Mouse (Mus musculus) cerebellum, adult 2 months (tissue): ENCODE measurements at regions not wholly inside any gene's neighbourhood (a gene's known extent, or its start where the extent isn't known, plus 50 kb on each side); places are given as distances from the start of the nearest gene placed in this dataset.

Experiments
- DNase-seq, 2 experiments: peaks; one replicate each; pipeline ENCODE4 v3.0.0; 2021
- H3K27ac ChIP-seq: fragments of 200-500 bp; 2 replicates; pipeline ENCODE4 v1.5.1; 2012; ENCODE audit warnings: low read length, control low read depth, inconsistent platforms; ENCODE audit not compliant: insufficient read depth
- H3K27me3 ChIP-seq: fragments of 200-500 bp; 2 replicates; pipeline ENCODE4 v1.6.1; 2012; ENCODE audit warnings: inconsistent platforms, mild to moderate bottlenecking, low read length, moderate library complexity; ENCODE audit not compliant: control insufficient read depth, insufficient read depth
- H3K4me1 ChIP-seq: fragments of 200-500 bp; 2 replicates; pipeline ENCODE4 v1.6.1; 2011; ENCODE audit warnings: low read length; ENCODE audit not compliant: control insufficient read depth, insufficient read depth
- H3K4me3 ChIP-seq: fragments of 200-500 bp; replicated peaks from 2 replicates; pipeline ENCODE3; 2011; ENCODE audit warnings: mild to moderate bottlenecking, low read depth, low read length, control low read depth; ENCODE audit not compliant: insufficient read depth
- CTCF ChIP-seq: fragments of 200-500 bp; IDR thresholded peaks from 2 replicates; pipeline ENCODE4 v1.5.1; 2011; ENCODE audit warnings: low read depth, mild to moderate bottlenecking, control low read depth, low read length, moderate library complexity, borderline replicate concordance; ENCODE audit not compliant: insufficient read depth
- POLR2A ChIP-seq: fragments of 200-500 bp; IDR thresholded peaks from 2 replicates; pipeline ENCODE4 v1.6.1; 2011; ENCODE audit warnings: low read length, control low read depth, borderline replicate concordance; ENCODE audit not compliant: insufficient read depth
- WGBS: fragments of 180-500 bp; shearing (Covaris S2); methylation state at CpG from one replicate; pipeline ENCODE4 v1.1.7; 2018; 5-methylcytosine and 5-hydroxymethylcytosine counted together

- no peak for DNase-seq
- WGBS: 91% methylated on average over 6 of the region's 6 CpGs
- TF ChIP-seq POLR2A: no peak
- no peak for TF ChIP-seq CTCF
These were observed 262.2 kb upstream of the Far2 start for GRCm38 (mm10) chr6:147784854-147785253.

GRCm38 (mm10) chr6:147788095-147788494 lies 259.0 kb upstream of the Far2 start:
- Histone ChIP-seq H3K27ac (no peak overlapping the region), H3K4me3 (no peak overlapping the region), H3K4me1 (no peaks in the 10 kb centered on the region), H3K27me3 (no peaks in the 10 kb centered on the region)
- DNase-seq: peak; percentile 44 to 45
- no peak for TF ChIP-seq CTCF
- TF ChIP-seq POLR2A: no peak
- 64% methylated on average over 2 of the region's 2 CpGs for whole genome bisulfite sequencing

More at GRCm38 (mm10) chr6:147784854-147785253, 262.2 kb upstream of the Far2 start:
- Histone ChIP-seq H3K27ac (no peak overlapping the region), H3K4me3 (no peak overlapping the region), H3K4me1 (no peaks in the 10 kb centered on the region), H3K27me3 (no peaks in the 10 kb centered on the region)

- no peaks in the 10 kb centered on the region for H3K27me3 ChIP-seq
- no peaks in the 10 kb centered on the region for H3K4me1 ChIP-seq
- TF ChIP-seq POLR2A: no peak
- no peak for TF ChIP-seq CTCF
- H3K4me3 ChIP-seq: no peak overlapping the region
- WGBS: 36% methylated on average over 6 of the region's 6 CpGs
- DNase-seq: no peak
- H3K27ac ChIP-seq: no peak overlapping the region
These were observed 257.9 kb upstream of the Far2 start for GRCm38 (mm10) chr6:147789112-147789511.

DNA sequence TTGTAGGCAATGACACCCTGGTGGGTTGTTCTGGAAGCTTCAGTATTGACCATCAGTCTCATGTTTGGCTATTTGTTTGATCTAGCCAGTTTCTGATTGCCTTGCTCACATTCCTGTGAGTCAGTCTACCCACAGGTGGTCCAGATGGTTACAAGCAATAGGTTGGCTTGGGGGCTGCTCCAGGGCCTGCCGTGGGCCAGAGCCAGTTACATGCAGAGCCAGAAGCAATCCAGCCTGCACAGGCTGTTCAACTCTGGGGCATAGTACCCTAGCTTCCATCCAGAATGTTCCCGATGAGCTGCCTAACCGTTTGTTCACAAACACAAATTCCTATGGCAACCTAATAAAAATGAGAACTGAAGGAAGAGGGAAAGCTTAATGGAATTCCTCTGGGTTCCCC lies 253.2 kb upstream of the Far2 start:
- 7% methylated on average over 3 of the region's 3 CpGs for WGBS
- TF ChIP-seq CTCF (no peak), POLR2A (no peak)
- peak; percentile 13 to 43 for DNase-seq

DNA sequence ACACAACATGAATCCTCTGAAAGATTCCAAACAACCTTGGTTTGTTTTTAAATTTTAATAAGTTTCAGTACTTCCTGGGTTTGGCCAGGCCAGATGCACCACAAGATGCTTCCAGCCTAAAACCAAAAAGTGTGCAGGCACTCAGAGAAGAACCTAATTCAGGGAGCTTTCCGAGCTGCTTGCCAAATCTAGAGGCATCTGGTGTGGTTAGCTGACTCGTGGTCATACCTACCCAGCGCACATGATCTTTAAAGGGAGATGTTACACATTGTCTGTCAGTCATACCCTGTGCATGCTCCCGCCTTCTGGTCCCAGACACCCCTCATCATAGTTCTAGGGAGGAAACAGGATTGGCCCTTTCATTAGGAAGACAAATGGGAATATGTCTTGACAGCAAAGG lies 252.7 kb upstream of the Far2 start:
- no peak for DNase-seq
- Histone ChIP-seq H3K4me3 (no peak overlapping the region), H3K27me3 (no peaks in the 10 kb centered on the region), H3K4me1 (no peaks in the 10 kb centered on the region), H3K27ac (no peak overlapping the region)
- no peak for TF ChIP-seq POLR2A
- 55% methylated on average over 4 of the region's 4 CpGs for WGBS

More for the DNA sequence above, 253.2 kb upstream of the Far2 start:
- no peak overlapping the region for H3K27ac ChIP-seq
- no peak overlapping the region for H3K4me3 ChIP-seq
- H3K27me3 ChIP-seq: no peaks in the 10 kb centered on the region
- H3K4me1 ChIP-seq: no peaks in the 10 kb centered on the region

GRCm38 (mm10) chr6:147799009-147799727 lies 247.9 kb upstream of the Far2 start:
- Histone ChIP-seq H3K27me3 (no peaks in the 10 kb centered on the region), H3K27ac (no peak overlapping the region), H3K4me3 (no peak overlapping the region), H3K4me1 (no peaks in the 10 kb centered on the region)
- 82% methylated on average over 9 of the region's 9 CpGs for WGBS
- no peak for DNase-seq
- no peak for TF ChIP-seq POLR2A
- no peak for TF ChIP-seq CTCF

GRCm38 (mm10) chr6:147799861-147800260 lies 247.2 kb upstream of the Far2 start:
- no peaks in the 10 kb centered on the region for H3K4me1 ChIP-seq
- H3K27me3 ChIP-seq: no peaks in the 10 kb centered on the region
- TF ChIP-seq POLR2A (no peak), CTCF (no peak)
- H3K4me3 ChIP-seq: no peak overlapping the region
- 85% methylated on average over 6 of the region's 6 CpGs for WGBS
- no peak overlapping the region for H3K27ac ChIP-seq
- no peak for DNase-seq

DNA sequence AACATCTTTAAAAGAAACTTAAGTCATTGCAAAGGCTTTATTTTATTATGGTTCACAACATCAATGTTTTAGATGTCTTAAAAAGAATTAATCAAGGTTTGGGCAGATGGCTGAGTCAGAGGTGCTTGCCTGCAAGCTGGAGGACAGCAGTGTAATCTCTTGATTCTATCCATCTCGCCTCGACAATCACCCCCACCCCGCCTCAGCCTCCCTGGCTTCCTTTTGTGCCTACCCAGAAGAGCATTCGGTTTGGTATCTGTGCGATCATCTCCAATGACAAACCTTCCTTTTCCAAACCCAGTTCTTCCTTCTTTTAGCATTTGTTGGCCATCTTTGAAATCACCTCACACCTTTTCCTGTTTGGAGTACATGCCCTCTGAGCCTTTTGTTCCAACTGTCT lies 246.2 kb upstream of the Far2 start:
- DNase-seq: no peak
- Histone ChIP-seq H3K4me3 (no peak overlapping the region), H3K27me3 (no peaks in the 10 kb centered on the region), H3K27ac (no peak overlapping the region), H3K4me1 (no peaks in the 10 kb centered on the region)
- TF ChIP-seq CTCF (no peak), POLR2A (no peak)
- 82% methylated on average over 5 of the region's 5 CpGs for WGBS
